Mouse (Mus musculus) heart, postnatal 36 days (tissue): ENCODE data around the gene Pcnt. TPM values are rescaled to one million over a fixed set of nuclear protein-coding genes. Genes with fewer than 3 reads are reported as not detected.
A peak's percentile ranks its signal among the peaks of the same experiment; 100 is the strongest.

Experiments
- DNase-seq, 2 experiments: peaks; one replicate each; pipeline ENCODE4 v3.0.0; 2021 to 2022
- intact Hi-C: fragments of 180-260 bp; cut with DNase I; formaldehyde crosslinking; loops from one replicate; pipeline ENCODE4 v1.15.1; 2025
- total RNA-seq, 2 experiments: library from RNA; stranded (reverse); gene quantifications; 2 replicates each; pipeline ENCODE4 v1.2.3; 2021

Gene Pcnt
- total RNA-seq, 2 experiments from 2014 or later = 44.8 to 57.6 TPM

- DNase-seq = no peak
- intact Hi-C loops = no loop called here
These were observed 114.0 kb downstream of the Pcnt start for GRCm38 (mm10) chr10:76328574-76328973.

- intact Hi-C loops = no loop called here
- DNase-seq = peak in 1 of 2 experiments; percentile 30
These were observed 116.1 kb downstream of the Pcnt start for GRCm38 (mm10) chr10:76326304-76327006.

- intact Hi-C loops = no loop called here
- no peak for DNase-seq
These were observed 125.0 kb downstream of the Pcnt start for GRCm38 (mm10) chr10:76317623-76318022.

- intact Hi-C loops = no loop called here
- DNase-seq = no peak
These were observed 126.4 kb downstream of the Pcnt start for GRCm38 (mm10) chr10:76316194-76316593.

- no peak for DNase-seq
- intact Hi-C loops = no loop called here
These were observed 135.8 kb downstream of the Pcnt start for GRCm38 (mm10) chr10:76306738-76307137.

Other genes with a start within 250 kb of the Pcnt start
- 10 to 100 TPM; 10.9 to 12.3 TPM for gene Prmt2, start 204.9 kb downstream of the Pcnt start, total RNA-seq
- 1 to 10 TPM; 1.4 to 1.6 TPM for gene S100b, start 188.9 kb downstream of the Pcnt start, total RNA-seq
- 10 to 100 TPM in 1 of 2 experiments, 1 to 10 TPM in 1; 9.7 to 10.0 TPM for gene Dip2a, start 97.5 kb downstream of the Pcnt start, total RNA-seq
- not detected for gene AC141477.1, start 2.3 kb downstream of the Pcnt start, total RNA-seq
- under 1 TPM; 0.16 to 0.25 TPM for gene 2610028H24Rik, start 6.3 kb upstream of the Pcnt start, total RNA-seq
- gene Mcm3ap, start 26.1 kb upstream of the Pcnt start, total RNA-seq = 10 to 100 TPM; 22.9 to 23.6 TPM
- gene Ybey, start 26.3 kb upstream of the Pcnt start, total RNA-seq = 1 to 10 TPM; 2.9 to 4.0 TPM
- gene Lss, start 88.8 kb upstream of the Pcnt start, total RNA-seq = 1 to 10 TPM; 8.0 to 8.2 TPM
- gene Spatc1l, start 119.5 kb upstream of the Pcnt start, total RNA-seq = not detected
- gene Ftcd, start 132.9 kb upstream of the Pcnt start, total RNA-seq = not detected
- gene Col6a2, start 180.8 kb upstream of the Pcnt start, total RNA-seq = 10 to 100 TPM; 78.2 to 87.8 TPM